Mouse (Mus musculus) stomach, embryonic 15.5 days (tissue): ENCODE data around the gene Xpnpep2. TPM values are rescaled to one million over a fixed set of nuclear protein-coding genes. Genes with fewer than 3 reads are reported as not detected.

Source experiments
- ATAC-seq: fragments of 200-750 bp; cut with Nextera tagmentation; 2 replicates; pipeline ENCODE4 v1.8.0; 2017; ENCODE audit warnings: low read depth, moderate number of reproducible peaks, moderate TSS enrichment; ENCODE audit not compliant: insufficient read depth, low FRiP score
- H3K27ac ChIP-seq: fragments of 300-500 bp; sonication (generic); 2 replicates; pipeline ENCODE4 v1.5.1; 2015; ENCODE audit warnings: mild to moderate bottlenecking, inconsistent platforms
- H3K27me3 ChIP-seq: fragments of 300-500 bp; sonication (generic); replicated peaks from 2 replicates; pipeline ENCODE4 v1.6.1; 2015; ENCODE audit warnings: inconsistent platforms
- H3K36me3 ChIP-seq: fragments of 300-500 bp; sonication (generic); 2 replicates; pipeline ENCODE4 v1.6.1; 2015; ENCODE audit warnings: inconsistent platforms
- H3K4me1 ChIP-seq: fragments of 300-500 bp; sonication (generic); 2 replicates; pipeline ENCODE4 v1.6.1; 2015; ENCODE audit warnings: inconsistent platforms
- H3K4me2 ChIP-seq: fragments of 300-500 bp; sonication (generic); 2 replicates; pipeline ENCODE4 v1.6.1; 2015; ENCODE audit warnings: mild to moderate bottlenecking, inconsistent platforms
- H3K4me3 ChIP-seq: fragments of 300-500 bp; sonication (generic); replicated peaks from 2 replicates; pipeline ENCODE4 v1.5.1; 2015; ENCODE audit warnings: inconsistent platforms
- H3K9ac ChIP-seq: fragments of 300-500 bp; sonication (generic); 2 replicates; pipeline ENCODE4 v1.6.1; 2015; ENCODE audit warnings: inconsistent platforms
- H3K9me3 ChIP-seq: fragments of 300-500 bp; sonication (generic); 2 replicates; pipeline ENCODE4 v1.6.1; 2016; ENCODE audit warnings: inconsistent platforms
- WGBS: fragments of 180-500 bp; shearing (Covaris S2); methylation state at CpG from one replicate; pipeline ENCODE4 v1.1.7; 2015; 5-methylcytosine and 5-hydroxymethylcytosine counted together
- polyA plus RNA-seq: library from polyadenylated mRNA; unstranded; fragments of >200 nt; fragmentation: Nextera tagmentation; extraction: Ambion mirVana; gene quantifications from 2 replicates; pipeline ENCODE4 v1.2.1, GENCODE M21; 2015

Gene Xpnpep2
- 1.4 and 1.5 TPM in 2 replicates for polyA plus RNA-seq

- 36% methylated on average over 6 of the region's 6 CpGs for WGBS
- Histone ChIP-seq H3K27ac (peak within 1 kb of the TSS; percentile 44; the same call in 1 of the 2 replicates), H3K9me3 (no peaks in the 10 kb centered on the region), H3K27me3 (no peaks in the 10 kb centered on the region), H3K36me3 (no peaks in the 10 kb centered on the region), H3K4me1 (no peaks in the 10 kb centered on the region), H3K4me3 (no peak within 1 kb of the TSS), H3K4me2 (no peak within 1 kb of the TSS), H3K9ac (no peak within 1 kb of the TSS)
- no peak; the same call in 1 of the 2 replicates for ATAC-seq
These were observed at the start of gene Xpnpep2 for GRCm38 (mm10) chrX:48108394-48109315. TSS of gene Xpnpep2 (plus strand) at chrX:48108725.

GRCm38 (mm10) chrX:48062481-48062880 is 46.0 kb upstream of the Xpnpep2 start:
- Histone ChIP-seq H3K27ac (no peak overlapping the region), H3K9ac (no peak overlapping the region), H3K27me3 (no peaks in the 10 kb centered on the region), H3K4me2 (no peak overlapping the region), H3K36me3 (no peaks in the 10 kb centered on the region), H3K4me1 (no peaks in the 10 kb centered on the region), H3K4me3 (no peak overlapping the region), H3K9me3 (no peaks in the 10 kb centered on the region)
- WGBS: 69% methylated on average over 4 of the region's 4 CpGs
- ATAC-seq: no peak

- H3K9ac ChIP-seq: no peak overlapping the region
- no peaks in the 10 kb centered on the region for H3K36me3 ChIP-seq
- H3K4me3 ChIP-seq: no peak overlapping the region
- H3K4me2 ChIP-seq: no peak overlapping the region
- no peaks in the 10 kb centered on the region for H3K4me1 ChIP-seq
- H3K9me3 ChIP-seq: no peaks in the 10 kb centered on the region
- 38% methylated on average over 5 of the region's 5 CpGs for WGBS
- no peak for ATAC-seq
- no peak overlapping the region for H3K27ac ChIP-seq
- H3K27me3 ChIP-seq: no peaks in the 10 kb centered on the region
These were observed 44.2 kb upstream of the Xpnpep2 start for GRCm38 (mm10) chrX:48064166-48064853.

GRCm38 (mm10) chrX:48066891-48067290 is 41.6 kb upstream of the Xpnpep2 start:
- Histone ChIP-seq H3K4me3 (no peak overlapping the region), H3K9me3 (no peaks in the 10 kb centered on the region), H3K27me3 (no peaks in the 10 kb centered on the region), H3K4me1 (no peaks in the 10 kb centered on the region), H3K27ac (no peak overlapping the region), H3K4me2 (no peak overlapping the region), H3K9ac (no peak overlapping the region), H3K36me3 (no peaks in the 10 kb centered on the region)
- WGBS: 64% methylated on average over 3 of the region's 3 CpGs
- ATAC-seq: no peak

GRCm38 (mm10) chrX:48071961-48072360 is 36.6 kb upstream of the Xpnpep2 start:
- Histone ChIP-seq H3K27me3 (0 out of 2 replicates have a peak, but pooled peaks cover 3% of the 10 kb centered on the region), H3K4me2 (no peak overlapping the region), H3K27ac (no peak overlapping the region), H3K4me3 (no peak overlapping the region), H3K36me3 (no peaks in the 10 kb centered on the region), H3K9me3 (no peaks in the 10 kb centered on the region), H3K4me1 (no peaks in the 10 kb centered on the region), H3K9ac (no peak overlapping the region)
- WGBS: 38% methylated on average over 3 of the region's 3 CpGs
- no peak for ATAC-seq

- ATAC-seq: no peak
- Histone ChIP-seq H3K4me1 (no peaks in the 10 kb centered on the region), H3K4me2 (no peak overlapping the region), H3K9me3 (no peaks in the 10 kb centered on the region), H3K27ac (no peak overlapping the region), H3K27me3 (0 out of 2 replicates have a peak, but pooled peaks cover 3% of the 10 kb centered on the region), H3K4me3 (no peak overlapping the region), H3K9ac (no peak overlapping the region), H3K36me3 (no peaks in the 10 kb centered on the region)
- WGBS: 39% methylated on average over 5 of the region's 5 CpGs
These were observed 36.1 kb upstream of the Xpnpep2 start for GRCm38 (mm10) chrX:48072401-48072800.

- Histone ChIP-seq H3K4me2 (no peak overlapping the region), H3K9me3 (no peaks in the 10 kb centered on the region), H3K4me1 (no peaks in the 10 kb centered on the region), H3K27me3 (0 out of 2 replicates have a peak, but pooled peaks cover 3% of the 10 kb centered on the region), H3K9ac (no peak overlapping the region), H3K4me3 (no peak overlapping the region), H3K27ac (no peak overlapping the region), H3K36me3 (no peaks in the 10 kb centered on the region)
- no peak for ATAC-seq
- WGBS: 84% methylated on average over 3 of the region's 3 CpGs
These were observed 33.8 kb upstream of the Xpnpep2 start for GRCm38 (mm10) chrX:48074691-48075090.

GRCm38 (mm10) chrX:48076806-48077425 is 31.6 kb upstream of the Xpnpep2 start:
- Histone ChIP-seq H3K4me2 (no peak overlapping the region), H3K27me3 (0 out of 2 replicates have a peak, but pooled peaks cover 3% of the 10 kb centered on the region), H3K36me3 (no peaks in the 10 kb centered on the region), H3K27ac (no peak overlapping the region), H3K9ac (no peak overlapping the region), H3K9me3 (no peaks in the 10 kb centered on the region), H3K4me1 (no peaks in the 10 kb centered on the region), H3K4me3 (no peak overlapping the region)
- 70% methylated on average over 4 of the region's 4 CpGs for WGBS
- ATAC-seq: no peak

GRCm38 (mm10) chrX:48082364-48082763 is 26.2 kb upstream of the Xpnpep2 start:
- Histone ChIP-seq H3K4me1 (no peaks in the 10 kb centered on the region), H3K27ac (no peak overlapping the region), H3K9ac (no peak overlapping the region), H3K4me3 (no peak overlapping the region), H3K4me2 (no peak overlapping the region), H3K27me3 (no peaks in the 10 kb centered on the region), H3K36me3 (no peaks in the 10 kb centered on the region), H3K9me3 (no peaks in the 10 kb centered on the region)
- no peak for ATAC-seq
- WGBS: 49% methylated on average over 5 of the region's 5 CpGs

- Histone ChIP-seq H3K27me3 (no peaks in the 10 kb centered on the region), H3K9ac (no peak overlapping the region), H3K4me3 (no peak overlapping the region), H3K9me3 (no peaks in the 10 kb centered on the region), H3K4me2 (no peak overlapping the region), H3K4me1 (no peaks in the 10 kb centered on the region), H3K27ac (no peak overlapping the region), H3K36me3 (no peaks in the 10 kb centered on the region)
- 43% methylated on average over 10 of the region's 10 CpGs for WGBS
- no peak for ATAC-seq
These were observed 16.4 kb upstream of the Xpnpep2 start for GRCm38 (mm10) chrX:48092129-48092528.

- Histone ChIP-seq H3K36me3 (no peaks in the 10 kb centered on the region), H3K4me1 (no peaks in the 10 kb centered on the region), H3K9me3 (no peaks in the 10 kb centered on the region), H3K27me3 (no peaks in the 10 kb centered on the region), H3K9ac (no peak overlapping the region), H3K4me3 (no peak overlapping the region), H3K4me2 (no peak overlapping the region), H3K27ac (no peak overlapping the region)
- WGBS: 54% methylated on average over 3 of the region's 3 CpGs
- ATAC-seq: no peak
These were observed 15.0 kb upstream of the Xpnpep2 start for GRCm38 (mm10) chrX:48093555-48093954.

GRCm38 (mm10) chrX:48094658-48095057 is 13.9 kb upstream of the Xpnpep2 start:
- no peak overlapping the region for H3K4me3 ChIP-seq
- no peaks in the 10 kb centered on the region for H3K27me3 ChIP-seq
- H3K4me1 ChIP-seq: no peaks in the 10 kb centered on the region
- H3K4me2 ChIP-seq: no peak overlapping the region
- no peak overlapping the region for H3K27ac ChIP-seq
- no peak overlapping the region for H3K9ac ChIP-seq
- no peak for ATAC-seq
- no peaks in the 10 kb centered on the region for H3K36me3 ChIP-seq
- WGBS: 74% methylated on average over 4 of the region's 4 CpGs
- no peaks in the 10 kb centered on the region for H3K9me3 ChIP-seq
